Mouse (Mus musculus) liver, embryonic 15.5 days (tissue): ENCODE data around the gene Cntnap1. TPM values are rescaled to one million over a fixed set of nuclear protein-coding genes. Genes with fewer than 3 reads are reported as not detected.
A peak's percentile ranks its signal among the peaks of the same experiment; 100 is the strongest.

Experiments used
- ATAC-seq: fragments of 200-750 bp; cut with Nextera tagmentation; 2 replicates; pipeline ENCODE4 v1.8.0; 2017; ENCODE audit warnings: moderate number of reproducible peaks, mild to moderate bottlenecking, moderate library complexity; ENCODE audit not compliant: insufficient read depth
- H3K27ac ChIP-seq: fragments of 300-500 bp; sonication (generic); replicated peaks from 2 replicates; pipeline ENCODE4 v1.5.1; 2015; ENCODE audit warnings: mild to moderate bottlenecking, inconsistent platforms
- H3K27me3 ChIP-seq: fragments of 300-500 bp; sonication (generic); 2 replicates; pipeline ENCODE4 v1.6.1; 2015; ENCODE audit warnings: mild to moderate bottlenecking, inconsistent platforms
- H3K36me3 ChIP-seq: fragments of 300-500 bp; sonication (generic); replicated peaks from 2 replicates; pipeline ENCODE4 v1.6.1; 2015; ENCODE audit warnings: moderate library complexity, mild to moderate bottlenecking, inconsistent platforms
- H3K4me1 ChIP-seq: fragments of 300-500 bp; sonication (generic); replicated peaks from 2 replicates; pipeline ENCODE4 v1.6.1; 2015; ENCODE audit warnings: inconsistent platforms
- H3K4me2 ChIP-seq: fragments of 300-500 bp; sonication (generic); 2 replicates; pipeline ENCODE4 v1.6.1; 2015; ENCODE audit warnings: moderate library complexity, mild to moderate bottlenecking, inconsistent platforms
- H3K4me3 ChIP-seq: fragments of 300-500 bp; sonication (generic); replicated peaks from 2 replicates; pipeline ENCODE4 v1.5.1; 2015; ENCODE audit warnings: mild to moderate bottlenecking, inconsistent platforms
- H3K9ac ChIP-seq: fragments of 300-500 bp; sonication (generic); 2 replicates; pipeline ENCODE4 v1.6.1; 2015; ENCODE audit warnings: moderate library complexity, mild to moderate bottlenecking, inconsistent platforms
- H3K9me3 ChIP-seq: fragments of 300-500 bp; sonication (generic); replicated peaks from 2 replicates; pipeline ENCODE4 v1.6.1; 2016; ENCODE audit warnings: inconsistent platforms
- WGBS: fragments of 180-500 bp; shearing (Covaris S2); methylation state at CpG from one replicate; pipeline ENCODE4 v1.1.7; 2015; ENCODE audit warnings: mixed read lengths; ENCODE audit not compliant: insufficient replicate concordance; 5-methylcytosine and 5-hydroxymethylcytosine counted together
- polyA plus RNA-seq: library from polyadenylated mRNA; unstranded; fragments of >200 nt; fragmentation: Nextera tagmentation; extraction: Ambion mirVana; gene quantifications from 2 replicates; pipeline ENCODE4 v1.2.1, GENCODE M21; 2015

The Cntnap1 gene
- polyA plus RNA-seq, 1 experiment from 2014 or later = 0.12 TPM

DNA sequence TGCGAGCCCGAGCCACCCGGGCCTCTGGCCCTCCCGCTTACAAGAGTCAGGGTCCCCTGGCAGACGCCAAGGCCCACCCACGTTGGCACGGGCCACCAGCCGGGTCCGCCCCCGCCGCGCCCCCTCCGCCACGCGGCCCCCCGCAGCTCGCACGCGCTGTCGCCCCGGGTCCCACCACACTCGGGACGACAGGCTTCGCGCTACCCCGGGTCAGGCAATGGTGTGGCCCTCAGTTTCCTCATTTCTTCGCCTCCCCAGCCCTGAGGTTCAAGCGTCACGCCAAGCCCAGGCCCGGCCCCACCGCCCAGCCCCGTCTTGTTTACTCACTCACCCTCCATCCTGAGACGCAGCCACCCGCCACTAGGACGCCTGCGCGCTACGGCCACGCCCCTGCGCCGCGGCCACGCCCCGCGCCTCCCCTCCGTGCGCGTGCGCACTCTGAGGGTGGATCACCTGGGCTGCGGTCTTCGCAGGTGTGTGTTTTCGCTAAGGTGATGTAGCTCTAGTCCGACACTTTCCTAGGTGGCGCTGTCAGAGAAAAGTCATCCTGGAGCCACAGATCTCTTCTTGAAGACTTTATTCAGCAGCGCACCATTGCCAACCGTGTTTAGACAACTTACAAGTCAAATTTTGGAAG is 55.9 kb downstream of the Cntnap1 start, which contains the start of gene Ezh1:
Gene Ezh1, minus strand, starts transcription at position 399 of the 637 bp plus-strand sequence.
- ATAC-seq = peak; percentile 96
- peak within 1 kb of the TSS; percentile 98 for H3K9ac ChIP-seq
- H3K36me3 ChIP-seq = no peaks in the 10 kb centered on the region
- 1% methylated on average over 56 of the region's 56 CpGs for WGBS
- peak within 1 kb of the TSS; percentile 90 for H3K4me2 ChIP-seq
- peaks cover 40% of the 10 kb centered on the region for H3K27me3 ChIP-seq
- H3K9me3 ChIP-seq = no peaks in the 10 kb centered on the region
- peak within 1 kb of the TSS; percentile 89 for H3K27ac ChIP-seq
- peaks cover 39% of the 10 kb centered on the region for H3K4me1 ChIP-seq
- peak within 1 kb of the TSS; percentile 98 for H3K4me3 ChIP-seq

- H3K4me2 ChIP-seq = no peak overlapping the region
- H3K9ac ChIP-seq = no peak overlapping the region
- peaks cover 41% of the 10 kb centered on the region for H3K4me1 ChIP-seq
- no peak overlapping the region for H3K27ac ChIP-seq
- peaks cover 71% of the 10 kb centered on the region for H3K27me3 ChIP-seq
- H3K9me3 ChIP-seq = no peaks in the 10 kb centered on the region
- ATAC-seq = no peak
- no peak overlapping the region for H3K4me3 ChIP-seq
- 24% methylated on average over 8 of the region's 8 CpGs for WGBS
- no peaks in the 10 kb centered on the region for H3K36me3 ChIP-seq
These were observed 59.1 kb downstream of the Cntnap1 start for GRCm38 (mm10) chr11:101229361-101229900.

GRCm38 (mm10) chr11:101230061-101230511 is 59.8 kb downstream of the Cntnap1 start:
- Histone ChIP-seq H3K4me2 (no peak overlapping the region), H3K9me3 (no peaks in the 10 kb centered on the region), H3K4me3 (no peak overlapping the region), H3K36me3 (no peaks in the 10 kb centered on the region), H3K4me1 (peaks cover 35% of the 10 kb centered on the region), H3K27ac (no peak overlapping the region), H3K27me3 (peaks cover 71% of the 10 kb centered on the region), H3K9ac (no peak overlapping the region)
- WGBS = 36% methylated on average over 2 of the region's 2 CpGs
- no peak for ATAC-seq

DNA sequence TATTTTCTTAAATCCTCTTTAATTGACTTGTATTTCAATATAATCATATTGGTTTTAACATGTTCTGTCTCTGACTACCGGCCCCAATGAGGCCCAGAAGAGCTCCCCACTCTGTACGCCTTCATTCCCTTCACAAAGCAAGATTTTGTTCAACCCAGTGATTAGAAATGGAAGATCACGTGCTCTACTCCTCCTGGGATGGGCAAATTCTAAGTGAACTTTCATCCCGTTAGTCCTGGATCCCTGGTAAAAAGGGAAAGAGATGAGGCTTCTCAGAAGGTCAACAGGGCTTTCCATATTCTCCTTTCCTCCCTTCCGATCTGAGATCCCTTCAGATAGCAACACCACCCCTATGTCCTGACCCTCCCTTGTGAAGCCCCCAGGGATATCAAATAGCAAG is 60.2 kb downstream of the Cntnap1 start:
- Histone ChIP-seq H3K36me3 (no peaks in the 10 kb centered on the region), H3K4me1 (peaks cover 31% of the 10 kb centered on the region), H3K4me3 (no peak overlapping the region), H3K27me3 (peaks cover 71% of the 10 kb centered on the region), H3K9ac (no peak overlapping the region), H3K4me2 (peak overlapping the region; percentile 42), H3K27ac (peak overlapping the region; percentile 48), H3K9me3 (no peaks in the 10 kb centered on the region)
- 25% methylated on average over 5 of the region's 5 CpGs for WGBS
- ATAC-seq = no peak

DNA sequence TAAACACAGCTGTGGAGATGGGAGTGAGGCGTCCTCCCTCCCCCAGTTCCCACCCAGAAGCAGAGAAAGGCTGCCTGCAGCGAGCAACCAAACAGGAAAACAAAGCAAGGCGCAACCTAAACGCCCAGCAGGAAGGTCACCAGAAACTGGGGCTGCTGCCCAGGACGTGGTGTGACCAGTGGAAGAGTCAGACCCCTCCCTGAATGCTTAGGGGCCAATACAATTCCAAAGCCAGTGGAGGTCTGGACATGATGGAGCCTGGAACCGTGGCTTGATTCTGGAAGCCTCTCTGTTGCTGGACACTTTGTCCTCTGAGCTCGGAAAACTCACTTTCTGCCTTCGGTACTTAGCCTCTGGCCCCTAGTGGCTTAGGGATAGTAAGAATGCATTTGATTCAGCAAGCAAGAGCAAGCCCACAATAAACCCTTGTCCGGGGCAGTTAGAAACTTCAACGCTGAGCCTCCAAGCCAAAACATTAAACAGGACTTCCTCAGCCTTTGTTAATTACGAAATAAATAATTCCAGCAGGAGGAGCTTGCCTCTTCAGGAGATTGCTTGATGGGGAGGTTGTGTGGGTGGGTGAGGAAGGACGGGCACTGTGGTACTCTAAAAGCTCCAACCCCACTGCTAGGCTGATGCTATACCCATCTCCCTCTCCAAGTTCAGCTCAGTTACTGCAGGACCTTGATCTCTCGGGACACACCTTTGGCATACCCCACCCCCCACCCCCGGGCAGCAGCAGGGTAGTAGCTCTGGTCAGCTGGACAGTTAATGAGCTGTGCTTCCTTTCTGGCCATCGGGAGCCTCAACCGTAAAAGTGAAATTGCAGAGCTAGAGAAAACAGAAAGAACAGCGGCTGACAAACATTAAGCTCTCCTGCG is 60.9 kb downstream of the Cntnap1 start:
- H3K4me1 ChIP-seq = peaks cover 29% of the 10 kb centered on the region
- H3K27ac ChIP-seq = peak overlapping the region; percentile 48
- 0 out of 2 replicates have a peak overlapping the region, but pooled peaks have one; percentile 12 for H3K4me3 ChIP-seq
- H3K36me3 ChIP-seq = no peaks in the 10 kb centered on the region
- H3K9ac ChIP-seq = no peak overlapping the region
- peak overlapping the region; percentile 42 for H3K4me2 ChIP-seq
- WGBS = 2% methylated on average over 18 of the region's 18 CpGs
- no peak for ATAC-seq
- H3K27me3 ChIP-seq = peaks cover 71% of the 10 kb centered on the region
- no peaks in the 10 kb centered on the region for H3K9me3 ChIP-seq

DNA sequence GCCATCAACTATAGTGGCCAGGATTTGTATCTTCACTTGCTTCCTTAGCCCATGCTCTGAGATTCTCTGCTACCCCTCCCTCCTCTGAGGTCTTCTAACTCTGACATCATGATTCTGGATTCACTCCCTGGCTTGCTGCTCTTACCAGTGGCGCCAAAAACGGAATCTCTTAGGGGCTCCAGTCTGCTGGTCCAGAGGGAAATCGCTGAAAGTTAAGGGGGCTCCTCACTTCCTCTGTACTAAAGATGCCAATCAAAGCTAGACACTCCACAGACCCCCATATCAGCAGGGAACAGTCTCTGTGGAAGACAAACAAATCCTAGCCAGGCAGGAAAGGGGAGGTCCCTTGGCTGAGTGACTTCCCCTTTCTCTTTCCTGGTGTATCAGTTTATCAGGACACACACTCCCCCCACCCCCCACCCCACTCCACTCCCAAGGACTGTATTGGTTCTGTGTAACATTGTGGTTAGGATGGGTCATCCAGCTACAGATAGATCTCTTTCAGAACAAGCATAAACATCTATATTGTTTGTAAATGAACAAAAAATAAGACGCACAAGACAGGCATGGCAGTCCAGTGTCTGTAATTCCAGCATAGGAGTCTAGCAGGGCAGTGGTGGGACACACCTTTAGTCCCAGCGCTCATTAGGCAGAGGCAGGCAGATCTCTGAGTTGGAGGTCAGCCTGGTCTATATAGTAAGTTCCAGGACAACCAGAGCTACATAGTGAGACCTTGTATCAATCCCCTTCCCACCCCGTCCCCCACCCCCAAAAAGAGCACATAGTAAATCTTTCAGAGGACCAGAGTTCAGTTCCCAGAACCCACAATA is 61.9 kb downstream of the Cntnap1 start:
- Histone ChIP-seq H3K4me1 (peaks cover 24% of the 10 kb centered on the region), H3K4me3 (0 out of 2 replicates have a peak overlapping the region, but pooled peaks have one; percentile 12), H3K4me2 (peak overlapping the region; percentile 42), H3K9ac (no peak overlapping the region), H3K27me3 (peaks cover 73% of the 10 kb centered on the region), H3K36me3 (no peaks in the 10 kb centered on the region), H3K27ac (peak overlapping the region; percentile 48; the same call in 1 of the 2 replicates), H3K9me3 (no peaks in the 10 kb centered on the region)
- 18% methylated on average over 6 of the region's 6 CpGs for WGBS
- peak; percentile 70 for ATAC-seq

DNA sequence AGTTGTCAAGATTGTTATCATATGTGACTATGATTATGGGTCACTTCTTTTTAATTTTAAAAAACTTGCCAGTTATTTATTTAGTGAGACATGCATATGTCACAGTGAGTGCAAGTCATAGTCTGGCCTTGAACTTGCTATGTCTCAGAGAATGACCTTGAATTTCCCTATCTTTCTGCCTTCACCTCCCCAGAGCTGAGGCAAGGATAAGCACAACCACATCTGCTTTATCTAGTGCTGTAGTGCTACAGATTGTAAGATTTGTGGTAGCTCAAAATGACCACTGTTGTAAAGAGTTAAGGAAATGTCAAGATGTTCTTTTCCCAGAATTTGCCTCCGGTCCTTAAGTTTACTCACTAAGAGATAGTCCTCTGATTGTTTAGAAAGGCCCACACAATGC is 62.9 kb downstream of the Cntnap1 start:
- H3K4me1 ChIP-seq = peaks cover 24% of the 10 kb centered on the region
- no peak overlapping the region for H3K4me2 ChIP-seq
- no peaks in the 10 kb centered on the region for H3K9me3 ChIP-seq
- no peak overlapping the region for H3K27ac ChIP-seq
- no peak for ATAC-seq
- H3K27me3 ChIP-seq = peaks cover 71% of the 10 kb centered on the region
- 43% methylated on average over 1 of the region's 1 CpGs for WGBS
- no peak overlapping the region for H3K4me3 ChIP-seq
- no peak overlapping the region for H3K9ac ChIP-seq
- H3K36me3 ChIP-seq = no peaks in the 10 kb centered on the region

- Histone ChIP-seq H3K27me3 (peaks cover 67% of the 10 kb centered on the region), H3K4me3 (no peak overlapping the region), H3K27ac (no peak overlapping the region), H3K9me3 (no peaks in the 10 kb centered on the region), H3K36me3 (no peaks in the 10 kb centered on the region), H3K4me1 (peaks cover 24% of the 10 kb centered on the region), H3K4me2 (no peak overlapping the region), H3K9ac (no peak overlapping the region)
- no peak for ATAC-seq
These were observed 63.8 kb downstream of the Cntnap1 start for GRCm38 (mm10) chr11:101234124-101234523.

DNA sequence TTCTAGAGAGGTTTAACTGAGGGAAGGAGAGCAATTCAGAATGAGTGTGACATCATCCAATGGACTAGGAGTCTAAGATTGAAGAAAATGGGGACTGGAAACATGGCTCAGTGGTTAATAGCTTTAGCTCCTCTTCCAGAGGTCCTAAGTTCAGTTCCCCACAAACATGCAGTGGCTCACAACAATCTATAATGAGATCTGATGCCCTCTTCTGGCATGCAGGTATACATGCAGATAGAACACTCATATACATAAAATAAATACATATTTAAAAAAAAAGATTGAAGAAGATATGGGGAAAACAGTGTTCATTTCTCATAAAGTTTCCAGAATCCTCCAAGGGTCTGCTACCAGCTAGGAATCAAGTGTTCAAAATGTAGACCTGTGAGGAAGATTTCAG is 65.1 kb downstream of the Cntnap1 start:
- no peak for ATAC-seq
- peaks cover 54% of the 10 kb centered on the region for H3K27me3 ChIP-seq
- H3K9me3 ChIP-seq = no peaks in the 10 kb centered on the region
- no peak overlapping the region for H3K4me3 ChIP-seq
- H3K4me1 ChIP-seq = peaks cover 16% of the 10 kb centered on the region
- no peak overlapping the region for H3K4me2 ChIP-seq
- no peak overlapping the region for H3K9ac ChIP-seq
- H3K27ac ChIP-seq = no peak overlapping the region
- no peaks in the 10 kb centered on the region for H3K36me3 ChIP-seq

- WGBS = 86% methylated on average over 5 of the region's 5 CpGs
- no peak overlapping the region for H3K4me3 ChIP-seq
- peaks cover 43% of the 10 kb centered on the region for H3K27me3 ChIP-seq
- no peaks in the 10 kb centered on the region for H3K36me3 ChIP-seq
- H3K4me2 ChIP-seq = no peak overlapping the region
- H3K9me3 ChIP-seq = no peaks in the 10 kb centered on the region
- no peak overlapping the region for H3K27ac ChIP-seq
- no peak overlapping the region for H3K9ac ChIP-seq
- peaks cover 4% of the 10 kb centered on the region for H3K4me1 ChIP-seq
- no peak for ATAC-seq
These were observed 66.5 kb downstream of the Cntnap1 start for GRCm38 (mm10) chr11:101236782-101237181.
